Mouse (Mus musculus): ENCODE data around the gene Carmil3. TPM values are rescaled to one million over a fixed set of nuclear protein-coding genes. Genes with fewer than 3 reads are reported as not detected.

The Carmil3 gene
- polyA plus RNA-seq, 1 experiment, result 9.9 TPM

- H3K27me3 ChIP-seq (ENCODE audit: control insufficient read depth, insufficient read depth, low read length, poor library complexity, severe bottlenecking), result no peaks in the 10 kb centered on the region
- H3K27ac ChIP-seq (ENCODE audit: insufficient read depth, low read length), result no peak overlapping the region
- peaks cover 4% of the 10 kb centered on the region; the same call in 1 of the 2 replicates for H3K36me3 ChIP-seq (ENCODE audit: control insufficient read depth, insufficient read depth, low read length, poor library complexity, severe bottlenecking)
- no peak overlapping the region for H3K9ac ChIP-seq (ENCODE audit: low read depth, poor library complexity, severe bottlenecking)
- no peaks in the 10 kb centered on the region for H3K9me3 ChIP-seq (replicated peaks; ENCODE audit: control insufficient read depth, insufficient read depth, low read length, poor library complexity, severe bottlenecking)
- peaks cover 2% of the 10 kb centered on the region for H3K4me1 ChIP-seq (ENCODE audit: control insufficient read depth, insufficient read depth, low read length)
- no peak overlapping the region for H3K4me3 ChIP-seq (ENCODE audit: low read depth, low read length)
- no peak for TF ChIP-seq POLR2A (IDR thresholded peaks at IDR 0.05; ENCODE audit: insufficient read depth, low read length)
- no peak for TF ChIP-seq EP300 (IDR thresholded peaks at IDR 0.05; ENCODE audit: insufficient read depth, low read depth, low read length)
- no peak for TF ChIP-seq CTCF (IDR thresholded peaks at IDR 0.05; ENCODE audit: low read depth, low read length)
These were observed 5.9 kb upstream of the Carmil3 start for GRCm38 (mm10) chr14:55484430-55485085.

DNA sequence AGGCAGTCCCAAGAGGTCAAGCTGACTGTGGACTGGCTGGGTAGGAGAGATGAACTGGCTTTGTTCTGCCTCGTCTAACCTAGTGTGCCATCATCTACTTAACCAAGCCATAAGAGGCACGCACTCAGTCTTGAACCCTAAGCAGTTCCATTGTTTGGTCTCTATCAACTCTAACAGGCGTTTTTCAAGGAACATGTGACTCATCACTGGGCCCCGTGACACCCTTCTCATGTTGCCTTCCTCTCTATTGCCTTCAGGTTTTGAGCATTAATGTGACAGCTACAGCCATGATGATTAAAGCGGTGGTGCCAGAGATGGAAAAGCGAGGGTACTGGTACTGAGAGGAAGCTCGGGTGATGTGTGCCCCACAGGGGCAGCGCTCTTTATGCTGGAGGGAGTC, 3.6 kb upstream of the Carmil3 start:
- Histone ChIP-seq H3K36me3 (ENCODE audit: control insufficient read depth, insufficient read depth, low read length, poor library complexity, severe bottlenecking) (no peaks in the 10 kb centered on the region), H3K9me3 (replicated peaks; ENCODE audit: control insufficient read depth, insufficient read depth, low read length, poor library complexity, severe bottlenecking) (no peaks in the 10 kb centered on the region), H3K9ac (ENCODE audit: low read depth, poor library complexity, severe bottlenecking) (no peak overlapping the region), H3K27ac (ENCODE audit: insufficient read depth, low read length) (no peak overlapping the region), H3K4me3 (ENCODE audit: low read depth, low read length) (no peak overlapping the region), H3K4me1 (ENCODE audit: control insufficient read depth, insufficient read depth, low read length) (peaks cover 3% of the 10 kb centered on the region), H3K27me3 (ENCODE audit: control insufficient read depth, insufficient read depth, low read length, poor library complexity, severe bottlenecking) (no peaks in the 10 kb centered on the region)
- TF ChIP-seq EP300 (IDR thresholded peaks at IDR 0.05; ENCODE audit: insufficient read depth, low read depth, low read length), result no peak

GRCm38 (mm10) chr14:55491291-55491833, 911 bp downstream of the Carmil3 start:
- no peaks in the 10 kb centered on the region for H3K9me3 ChIP-seq (replicated peaks; ENCODE audit: control insufficient read depth, insufficient read depth, low read length, poor library complexity, severe bottlenecking)
- H3K27ac ChIP-seq (ENCODE audit: insufficient read depth, low read length), result no peak overlapping the region
- peaks cover 4% of the 10 kb centered on the region for H3K4me1 ChIP-seq (ENCODE audit: control insufficient read depth, insufficient read depth, low read length)
- H3K27me3 ChIP-seq (ENCODE audit: control insufficient read depth, insufficient read depth, low read length, poor library complexity, severe bottlenecking), result no peaks in the 10 kb centered on the region
- H3K9ac ChIP-seq (ENCODE audit: low read depth, poor library complexity, severe bottlenecking), result peak overlapping the region; percentile 83
- no peaks in the 10 kb centered on the region for H3K36me3 ChIP-seq (ENCODE audit: control insufficient read depth, insufficient read depth, low read length, poor library complexity, severe bottlenecking)
- TF ChIP-seq POLR2A (IDR thresholded peaks at IDR 0.05; ENCODE audit: insufficient read depth, low read length) (peak; percentile 58), CTCF (IDR thresholded peaks at IDR 0.05; ENCODE audit: low read depth, low read length) (no peak)
- peak overlapping the region; percentile 89 for H3K4me3 ChIP-seq (ENCODE audit: low read depth, low read length)

DNA sequence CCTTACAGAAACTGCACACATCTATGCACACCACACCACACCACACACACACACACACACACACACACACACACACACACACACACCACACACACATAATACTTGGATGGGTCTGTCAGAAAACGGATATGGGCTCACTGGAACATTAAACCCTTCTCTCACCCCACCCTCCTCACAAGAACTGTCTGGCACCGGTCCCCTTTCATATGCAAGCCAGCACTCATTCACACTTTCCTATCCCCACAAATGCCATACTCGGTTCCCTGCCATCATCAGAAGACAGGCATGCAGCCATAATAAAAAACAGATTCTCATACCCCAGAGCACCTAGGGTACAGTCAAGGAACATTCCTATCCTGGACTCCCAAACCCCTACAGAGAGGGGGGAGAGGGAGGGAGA, 1.7 kb downstream of the Carmil3 start:
- Histone ChIP-seq H3K27me3 (ENCODE audit: control insufficient read depth, insufficient read depth, low read length, poor library complexity, severe bottlenecking) (no peaks in the 10 kb centered on the region), H3K4me1 (ENCODE audit: control insufficient read depth, insufficient read depth, low read length) (peaks cover 4% of the 10 kb centered on the region), H3K4me3 (ENCODE audit: low read depth, low read length) (no peak overlapping the region), H3K9ac (ENCODE audit: low read depth, poor library complexity, severe bottlenecking) (no peak overlapping the region), H3K36me3 (ENCODE audit: control insufficient read depth, insufficient read depth, low read length, poor library complexity, severe bottlenecking) (no peaks in the 10 kb centered on the region), H3K27ac (ENCODE audit: insufficient read depth, low read length) (no peak overlapping the region), H3K9me3 (replicated peaks; ENCODE audit: control insufficient read depth, insufficient read depth, low read length, poor library complexity, severe bottlenecking) (no peaks in the 10 kb centered on the region)
- no peak for TF ChIP-seq CTCF (IDR thresholded peaks at IDR 0.05; ENCODE audit: low read depth, low read length)
- no peak for TF ChIP-seq POLR2A (IDR thresholded peaks at IDR 0.05; ENCODE audit: insufficient read depth, low read length)
- no peak for TF ChIP-seq EP300 (IDR thresholded peaks at IDR 0.05; ENCODE audit: insufficient read depth, low read depth, low read length)

GRCm38 (mm10) chr14:55495509-55496240, 5.2 kb downstream of the Carmil3 start:
- Histone ChIP-seq H3K4me1 (ENCODE audit: control insufficient read depth, insufficient read depth, low read length) (peaks cover 2% of the 10 kb centered on the region), H3K36me3 (ENCODE audit: control insufficient read depth, insufficient read depth, low read length, poor library complexity, severe bottlenecking) (no peaks in the 10 kb centered on the region), H3K27me3 (ENCODE audit: control insufficient read depth, insufficient read depth, low read length, poor library complexity, severe bottlenecking) (no peaks in the 10 kb centered on the region), H3K4me3 (ENCODE audit: low read depth, low read length) (no peak overlapping the region), H3K9me3 (replicated peaks; ENCODE audit: control insufficient read depth, insufficient read depth, low read length, poor library complexity, severe bottlenecking) (no peaks in the 10 kb centered on the region), H3K9ac (ENCODE audit: low read depth, poor library complexity, severe bottlenecking) (no peak overlapping the region), H3K27ac (ENCODE audit: insufficient read depth, low read length) (no peak overlapping the region)
- TF ChIP-seq EP300 (IDR thresholded peaks at IDR 0.05; ENCODE audit: insufficient read depth, low read depth, low read length), result no peak
- TF ChIP-seq POLR2A (IDR thresholded peaks at IDR 0.05; ENCODE audit: insufficient read depth, low read length), result no peak
- no peak for TF ChIP-seq CTCF (IDR thresholded peaks at IDR 0.05; ENCODE audit: low read depth, low read length)

Measured in ES-Bruce4 (cell line).